Mouse (Mus musculus) c-Kit-positive CD71-positive TER-119-positive erythroid progenitor cells, embryonic 14.5 days (primary cell): Measurements from ENCODE around the gene Kif1b.

Experiments
- DNase-seq: peaks from one replicate; pipeline ENCODE4 v3.0.0-alpha.2; 2013; ENCODE audit warnings: low spot score

Gene Kif1b

GRCm38 (mm10) chr4:149307596-149308490, at the start of gene Kif1b:
Gene Kif1b, minus strand, starts transcription at chr4:149307693.
- DNase-seq = peak; percentile 95

- DNase-seq = no peak
Measured at GRCm38 (mm10) chr4:149354671-149355070, 47.2 kb upstream of the Kif1b start.

- DNase-seq = no peak
Measured at GRCm38 (mm10) chr4:149351596-149352150, 44.2 kb upstream of the Kif1b start.

- DNase-seq = no peak
Measured at GRCm38 (mm10) chr4:149348963-149349362, 41.5 kb upstream of the Kif1b start.

- DNase-seq = no peak
Measured at GRCm38 (mm10) chr4:149345873-149346272, 38.4 kb upstream of the Kif1b start.

GRCm38 (mm10) chr4:149344311-149344710, 36.8 kb upstream of the Kif1b start:
- DNase-seq = no peak

- DNase-seq = no peak
Measured at GRCm38 (mm10) chr4:149340680-149341079, 33.2 kb upstream of the Kif1b start.

- no peak for DNase-seq
Measured at GRCm38 (mm10) chr4:149339426-149340214, 32.1 kb upstream of the Kif1b start.

GRCm38 (mm10) chr4:149338137-149338536, 30.6 kb upstream of the Kif1b start:
- DNase-seq = no peak

GRCm38 (mm10) chr4:149337353-149337752, 29.9 kb upstream of the Kif1b start:
- DNase-seq = no peak

- DNase-seq = no peak
Measured at GRCm38 (mm10) chr4:149336302-149336701, 28.8 kb upstream of the Kif1b start.

- DNase-seq = no peak
Measured at GRCm38 (mm10) chr4:149334881-149335280, 27.4 kb upstream of the Kif1b start.

GRCm38 (mm10) chr4:149332726-149333125, 25.2 kb upstream of the Kif1b start:
- no peak for DNase-seq

GRCm38 (mm10) chr4:149330495-149330894, 23.0 kb upstream of the Kif1b start:
- DNase-seq = no peak

GRCm38 (mm10) chr4:149328735-149329134, 21.2 kb upstream of the Kif1b start:
- no peak for DNase-seq

- no peak for DNase-seq
Measured at GRCm38 (mm10) chr4:149327281-149327680, 19.8 kb upstream of the Kif1b start.

- DNase-seq = no peak
Measured at GRCm38 (mm10) chr4:149325411-149326162, 18.1 kb upstream of the Kif1b start.

- no peak for DNase-seq
Measured at GRCm38 (mm10) chr4:149323730-149324129, 16.2 kb upstream of the Kif1b start.

- no peak for DNase-seq
Measured at GRCm38 (mm10) chr4:149322718-149323117, 15.2 kb upstream of the Kif1b start.

- no peak for DNase-seq
Measured at GRCm38 (mm10) chr4:149322286-149322685, 14.8 kb upstream of the Kif1b start.

GRCm38 (mm10) chr4:149319088-149319487, 11.6 kb upstream of the Kif1b start:
- no peak for DNase-seq

GRCm38 (mm10) chr4:149317387-149317786, 9.9 kb upstream of the Kif1b start:
- DNase-seq = no peak
